Mouse (Mus musculus) MEL (cell line): ENCODE measurements around the gene Artn. TPM values are rescaled to one million over a fixed set of nuclear protein-coding genes. Genes with fewer than 3 reads are reported as not detected.

Experiments used
- DNase-seq: peaks from one replicate; pipeline ENCODE4 v3.0.0; 2011; ENCODE audit warnings: low read depth, low spot score
- H3K27ac ChIP-seq: 2 replicates; pipeline ENCODE4 v1.5.1; 2012; ENCODE audit warnings: low read depth, mild to moderate bottlenecking, control low read depth, low read length, moderate library complexity; ENCODE audit not compliant: control insufficient read depth
- H3K27me3 ChIP-seq, 2 experiments: fragments of 150-350 bp in 1 of 2; sonication (generic) in 1 of 2; 2 replicates each; pipeline ENCODE4 v1.6.1; 2012; ENCODE audit warnings: low read length in 2 of 2, mild to moderate bottlenecking in 2 of 2, improper control_type of control experiment in 1 of 2, moderate library complexity in 1 of 2; ENCODE audit not compliant: insufficient read depth in 2 of 2, control insufficient read depth in 1 of 2
- H3K36me3 ChIP-seq, 2 experiments: 2 replicates each; pipeline ENCODE4 v1.6.1; 2012 to 2014; ENCODE audit warnings: low read length in 2 of 2, improper control_type of control experiment in 1 of 2, inconsistent platforms in 1 of 2, mild to moderate bottlenecking in 1 of 2; ENCODE audit not compliant: insufficient read depth in 2 of 2, control insufficient read depth in 1 of 2
- H3K4me1 ChIP-seq, 2 experiments: fragments of 150-350 bp in 1 of 2; sonication (generic) in 1 of 2; 2 replicates each; pipeline ENCODE4 v1.6.1; 2012; ENCODE audit warnings: low read length in 2 of 2, improper control_type of control experiment in 1 of 2, mild to moderate bottlenecking in 1 of 2; ENCODE audit not compliant: insufficient read depth in 2 of 2, control insufficient read depth in 1 of 2
- H3K4me3 ChIP-seq, 2 experiments: fragments of 150-350 bp in 1 of 2; sonication (generic) in 1 of 2; 2 replicates each; pipeline ENCODE4 v1.5.1; 2012; ENCODE audit warnings: low read depth in 2 of 2, low read length in 2 of 2, mild to moderate bottlenecking in 2 of 2, moderate library complexity in 2 of 2, control low read depth in 1 of 2, improper control_type of control experiment in 1 of 2; ENCODE audit not compliant: control insufficient read depth in 1 of 2, insufficient read depth in 1 of 2
- H3K79me2 ChIP-seq: 2 replicates; pipeline ENCODE4 v1.6.1; 2012; ENCODE audit warnings: mild to moderate bottlenecking, low read length, moderate library complexity; ENCODE audit not compliant: control insufficient read depth, poor library complexity, insufficient read depth
- H3K9ac ChIP-seq: 2 replicates; pipeline ENCODE4 v1.6.1; 2012; ENCODE audit warnings: low read depth, mild to moderate bottlenecking, control low read depth, low read length, moderate library complexity; ENCODE audit not compliant: control insufficient read depth, poor library complexity, severe bottlenecking
- H3K9me3 ChIP-seq: fragments of 150-350 bp; sonication (generic); replicated peaks from 2 replicates; pipeline ENCODE4 v1.6.1; 2012; ENCODE audit warnings: mild to moderate bottlenecking, low read length, improper control_type of control experiment, moderate library complexity; ENCODE audit not compliant: insufficient read depth
- CHD1 ChIP-seq: IDR thresholded peaks from 2 replicates; pipeline ENCODE4 v1.6.1; 2012; ENCODE audit warnings: low read depth, mild to moderate bottlenecking, inconsistent platforms, low read length, improper control_type of control experiment
- CHD2 ChIP-seq: IDR thresholded peaks from 2 replicates; pipeline ENCODE4 v1.6.1; 2011; ENCODE audit warnings: low read length, improper control_type of control experiment
- EP300 ChIP-seq, 2 experiments: IDR thresholded peaks; 2 replicates each; pipeline ENCODE4 v1.6.1; 2011; ENCODE audit warnings: improper control_type of control experiment in 2 of 2, low read length in 2 of 2, low read depth in 1 of 2, mild to moderate bottlenecking in 1 of 2
- GABPA ChIP-seq: IDR thresholded peaks from 2 replicates; pipeline ENCODE4 v1.6.1; 2012; ENCODE audit warnings: low read depth, mild to moderate bottlenecking, inconsistent platforms, low read length, improper control_type of control experiment, moderate library complexity
- GATA1 ChIP-seq: IDR thresholded peaks from 2 replicates; pipeline ENCODE4 v1.6.1; 2011; ENCODE audit warnings: low read depth, low read length, improper control_type of control experiment
- JUND ChIP-seq: IDR thresholded peaks from 2 replicates; pipeline ENCODE4 v1.6.1; 2011; ENCODE audit warnings: low read depth, mild to moderate bottlenecking, improper control_type of control experiment, low read length
- MAX ChIP-seq: IDR thresholded peaks from 2 replicates; pipeline ENCODE4 v1.6.1; 2011; ENCODE audit warnings: low read length, improper control_type of control experiment
- MXI1 ChIP-seq: IDR thresholded peaks from 2 replicates; pipeline ENCODE4 v1.6.1; 2011; ENCODE audit warnings: mild to moderate bottlenecking, low read depth, low read length, improper control_type of control experiment
- MYC ChIP-seq: IDR thresholded peaks from 2 replicates; pipeline ENCODE4 v1.6.1; 2011; ENCODE audit warnings: low read depth, mild to moderate bottlenecking, low read length, improper control_type of control experiment, moderate library complexity
- NELFE ChIP-seq: IDR thresholded peaks from 2 replicates; pipeline ENCODE4 v1.6.1; 2011; ENCODE audit warnings: low read depth, low read length, improper control_type of control experiment
- NRF1 ChIP-seq: IDR thresholded peaks from 2 replicates; pipeline ENCODE4 v1.6.1; 2014; ENCODE audit warnings: low read depth, mild to moderate bottlenecking, inconsistent platforms, low read length, improper control_type of control experiment, moderate library complexity; ENCODE audit not compliant: poor library complexity, insufficient read depth, severe bottlenecking
- POLR2A ChIP-seq, 2 experiments: IDR thresholded peaks; 2 replicates each; pipeline ENCODE4 v1.6.1; 2011 to 2012; ENCODE audit warnings: low read length in 2 of 2, mild to moderate bottlenecking in 2 of 2, control low read depth in 1 of 2, improper control_type of control experiment in 1 of 2, low read depth in 1 of 2, moderate library complexity in 1 of 2; ENCODE audit not compliant: control insufficient read depth in 1 of 2, insufficient read depth in 1 of 2, poor library complexity in 1 of 2
- RCOR1 ChIP-seq: IDR thresholded peaks from 2 replicates; pipeline ENCODE4 v1.6.1; 2012; ENCODE audit warnings: low read depth, mild to moderate bottlenecking, inconsistent platforms, low read length, improper control_type of control experiment
- SIN3A ChIP-seq: IDR thresholded peaks from 2 replicates; pipeline ENCODE4 v1.6.1; 2012; ENCODE audit warnings: low read length, improper control_type of control experiment, inconsistent platforms
- TBP ChIP-seq: IDR thresholded peaks from 2 replicates; pipeline ENCODE4 v1.8.0; 2011; ENCODE audit warnings: low read depth, low read length, improper control_type of control experiment
- TCF12 ChIP-seq: IDR thresholded peaks from 2 replicates; pipeline ENCODE4 v1.6.1; 2014; ENCODE audit warnings: low read depth, mild to moderate bottlenecking, inconsistent platforms, low read length, improper control_type of control experiment, moderate library complexity
- USF1 ChIP-seq: IDR thresholded peaks from 2 replicates; pipeline ENCODE4 v1.6.1; 2014; ENCODE audit warnings: low read depth, mild to moderate bottlenecking, inconsistent platforms, low read length, improper control_type of control experiment, moderate library complexity
- USF2 ChIP-seq, 2 experiments: IDR thresholded peaks; 2 replicates each; pipeline ENCODE4 v1.6.1; 2011 to 2012; ENCODE audit warnings: improper control_type of control experiment in 2 of 2, low read length in 2 of 2, borderline replicate concordance in 1 of 2, inconsistent platforms in 1 of 2, low read depth in 1 of 2, mild to moderate bottlenecking in 1 of 2; ENCODE audit not compliant: insufficient read depth in 1 of 2
- polyA plus RNA-seq, 2 experiments: library from polyadenylated mRNA; stranded (reverse) in 1 of 2; unstranded in 1 of 2; fragments of >175 nt in 1 of 2; fragments of >200 nt in 1 of 2; gene quantifications; 2 replicates each; pipeline versions ENCODE4 v1.2.1 to v1.2.4; 2012; ENCODE audit warnings: low replicate concordance in 2 of 2, low read depth in 1 of 2; ENCODE audit not compliant: insufficient read length in 2 of 2, insufficient read depth in 1 of 2, missing spikeins in 1 of 2
- total RNA-seq: library from RNA; depleted of rRNA; stranded (reverse); fragments of 300-350 nt; gene quantifications from 2 replicates; pipeline ENCODE4 v1.2.3, GENCODE M21; 2012

Gene Artn
- total and polyA plus RNA-seq, 3 experiments, result 0.08 to 0.21 TPM; not detected in 1

GRCm38 (mm10) chr4:117921358-117921757 lies 8.2 kb downstream of the Artn start:
- H3K9ac ChIP-seq, result no peak overlapping the region
- H3K27me3 ChIP-seq, result no peaks in the 10 kb centered on the region
- H3K79me2 ChIP-seq, result no peaks in the 10 kb centered on the region
- TF ChIP-seq NRF1 (no peak), JUND (no peak), CHD1 (no peak), EP300 (IDR thresholded peaks at IDR 0.05; ENCODE audit: low read depth in 1 of 2, low read length in 2 of 2) (peak in 1 of 2 experiments; percentile 60; a peak in 2 of 4 replicates), POLR2A (IDR thresholded peaks at IDR 0.05; ENCODE audit: control insufficient read depth in 1 of 2, insufficient read depth in 1 of 2, low read depth in 1 of 2, low read length in 2 of 2, poor library complexity in 1 of 2) (no peak), GATA1 (0 out of 2 replicates have a peak, but pooled peaks have one; percentile 24), SIN3A (0 out of 2 replicates have a peak, but pooled peaks have one; percentile 17), GABPA (no peak)
- peaks cover 0 to 28% of the 10 kb centered on the region in 2 experiments; a peak in 2 of 4 replicates for H3K36me3 ChIP-seq
- H3K27ac ChIP-seq, result no peak overlapping the region
- H3K4me1 ChIP-seq, result peaks cover 16 to 33% of the 10 kb centered on the region in 2 experiments
- peak; percentile 36 for DNase-seq
- no peaks in the 10 kb centered on the region for H3K9me3 ChIP-seq
- no peak overlapping the region for H3K4me3 ChIP-seq

- Histone ChIP-seq H3K4me1 (peaks cover 16 to 36% of the 10 kb centered on the region in 2 experiments), H3K27ac (peak overlapping the region; percentile 80), H3K36me3 (peaks cover 0 to 31% of the 10 kb centered on the region in 2 experiments; a peak in 2 of 4 replicates)
These were observed 10.8 kb downstream of the Artn start for GRCm38 (mm10) chr4:117918762-117919161.

GRCm38 (mm10) chr4:117918261-117918660 lies 11.3 kb downstream of the Artn start:
- Histone ChIP-seq H3K9ac (peak overlapping the region; percentile 61), H3K4me3 (peak overlapping the region; percentile 34 to 42), H3K27ac (peak overlapping the region; percentile 80), H3K4me1 (peaks cover 16 to 41% of the 10 kb centered on the region in 2 experiments), H3K79me2 (peaks cover 16% of the 10 kb centered on the region), H3K36me3 (peaks cover 0 to 35% of the 10 kb centered on the region in 2 experiments; a peak in 2 of 4 replicates), H3K9me3 (no peaks in the 10 kb centered on the region), H3K27me3 (no peaks in the 10 kb centered on the region)
- TF ChIP-seq USF2 (IDR thresholded peaks at IDR 0.05; ENCODE audit: borderline replicate concordance in 1 of 2, insufficient read depth in 1 of 2, low read depth in 1 of 2, low read length in 2 of 2), result no peak
- TF ChIP-seq MYC, result peak; percentile 62
- TF ChIP-seq EP300 (IDR thresholded peaks at IDR 0.05; ENCODE audit: low read depth in 1 of 2, low read length in 2 of 2), result no peak; a peak in 1 of 4 replicates
- TF ChIP-seq RCOR1, result no peak
- no peak for TF ChIP-seq CHD1
- TF ChIP-seq MAX, result 0 out of 2 replicates have a peak, but pooled peaks have one; percentile 14
- peak; percentile 52; the same call in 1 of the 2 replicates for TF ChIP-seq MXI1
- DNase-seq, result peak; percentile 75

More at GRCm38 (mm10) chr4:117918762-117919161, 10.8 kb downstream of the Artn start:
- TF ChIP-seq NELFE (no peak; the same call in 1 of the 2 replicates), TCF12 (no peak), GABPA (no peak), TBP (peak; percentile 58), CHD2 (no peak), USF1 (no peak)
- TF ChIP-seq, all 39 proteins: peak for 1
- H3K27me3 ChIP-seq, result no peaks in the 10 kb centered on the region
- H3K9ac ChIP-seq, result peak overlapping the region; percentile 61
- H3K9me3 ChIP-seq, result no peaks in the 10 kb centered on the region
- H3K79me2 ChIP-seq, result peaks cover 11% of the 10 kb centered on the region
- H3K4me3 ChIP-seq, result peak overlapping the region; percentile 4 to 42; a peak in 1 of 4 replicates
- peak; percentile 56 for DNase-seq
